Mouse (Mus musculus) MEL (cell line): ENCODE data around the gene Ffar3. TPM values are rescaled to one million over a fixed set of nuclear protein-coding genes. Genes with fewer than 3 reads are reported as not detected.

Source experiments
- DNase-seq: peaks from one replicate; pipeline ENCODE4 v3.0.0; 2011; ENCODE audit warnings: low read depth, low spot score
- H3K27ac ChIP-seq: 2 replicates; pipeline ENCODE4 v1.5.1; 2012; ENCODE audit warnings: low read depth, mild to moderate bottlenecking, control low read depth, low read length, moderate library complexity; ENCODE audit not compliant: control insufficient read depth
- H3K27me3 ChIP-seq, 2 experiments: fragments of 150-350 bp in 1 of 2; sonication (generic) in 1 of 2; 2 replicates each; pipeline ENCODE4 v1.6.1; 2012; ENCODE audit warnings: low read length in 2 of 2, mild to moderate bottlenecking in 2 of 2, improper control_type of control experiment in 1 of 2, moderate library complexity in 1 of 2; ENCODE audit not compliant: insufficient read depth in 2 of 2, control insufficient read depth in 1 of 2
- H3K36me3 ChIP-seq, 2 experiments: 2 replicates each; pipeline ENCODE4 v1.6.1; 2012 to 2014; ENCODE audit warnings: low read length in 2 of 2, improper control_type of control experiment in 1 of 2, inconsistent platforms in 1 of 2, mild to moderate bottlenecking in 1 of 2; ENCODE audit not compliant: insufficient read depth in 2 of 2, control insufficient read depth in 1 of 2
- H3K4me1 ChIP-seq, 2 experiments: fragments of 150-350 bp in 1 of 2; sonication (generic) in 1 of 2; 2 replicates each; pipeline ENCODE4 v1.6.1; 2012; ENCODE audit warnings: low read length in 2 of 2, improper control_type of control experiment in 1 of 2, mild to moderate bottlenecking in 1 of 2; ENCODE audit not compliant: insufficient read depth in 2 of 2, control insufficient read depth in 1 of 2
- H3K4me3 ChIP-seq, 2 experiments: fragments of 150-350 bp in 1 of 2; sonication (generic) in 1 of 2; 2 replicates each; pipeline ENCODE4 v1.5.1; 2012; ENCODE audit warnings: low read depth in 2 of 2, low read length in 2 of 2, mild to moderate bottlenecking in 2 of 2, moderate library complexity in 2 of 2, control low read depth in 1 of 2, improper control_type of control experiment in 1 of 2; ENCODE audit not compliant: control insufficient read depth in 1 of 2, insufficient read depth in 1 of 2
- H3K79me2 ChIP-seq: 2 replicates; pipeline ENCODE4 v1.6.1; 2012; ENCODE audit warnings: mild to moderate bottlenecking, low read length, moderate library complexity; ENCODE audit not compliant: control insufficient read depth, poor library complexity, insufficient read depth
- H3K9ac ChIP-seq: 2 replicates; pipeline ENCODE4 v1.6.1; 2012; ENCODE audit warnings: low read depth, mild to moderate bottlenecking, control low read depth, low read length, moderate library complexity; ENCODE audit not compliant: control insufficient read depth, poor library complexity, severe bottlenecking
- H3K9me3 ChIP-seq: fragments of 150-350 bp; sonication (generic); replicated peaks from 2 replicates; pipeline ENCODE4 v1.6.1; 2012; ENCODE audit warnings: mild to moderate bottlenecking, low read length, improper control_type of control experiment, moderate library complexity; ENCODE audit not compliant: insufficient read depth
- CHD1 ChIP-seq: IDR thresholded peaks from 2 replicates; pipeline ENCODE4 v1.6.1; 2012; ENCODE audit warnings: low read depth, mild to moderate bottlenecking, inconsistent platforms, low read length, improper control_type of control experiment
- CHD2 ChIP-seq: IDR thresholded peaks from 2 replicates; pipeline ENCODE4 v1.6.1; 2011; ENCODE audit warnings: low read length, improper control_type of control experiment
- CTCF ChIP-seq, 3 experiments: IDR thresholded peaks in 2 of 3; conservative IDR thresholded peaks in 1 of 3; 2 replicates each; pipeline ENCODE4 v1.5.1; 2011 to 2012; ENCODE audit warnings: low read length in 3 of 3, low read depth in 2 of 3, mild to moderate bottlenecking in 2 of 3, improper control_type of control experiment in 1 of 3, inconsistent platforms in 1 of 3, mixed read lengths in 1 of 3, moderate library complexity in 1 of 3; ENCODE audit not compliant: control insufficient read depth in 1 of 3, insufficient read depth in 1 of 3, poor library complexity in 1 of 3, severe bottlenecking in 1 of 3
- ETS1 ChIP-seq: IDR thresholded peaks from 2 replicates; pipeline ENCODE4 v1.6.1; 2012; ENCODE audit warnings: low read depth, mild to moderate bottlenecking, inconsistent platforms, low read length, improper control_type of control experiment, moderate library complexity
- GABPA ChIP-seq: IDR thresholded peaks from 2 replicates; pipeline ENCODE4 v1.6.1; 2012; ENCODE audit warnings: low read depth, mild to moderate bottlenecking, inconsistent platforms, low read length, improper control_type of control experiment, moderate library complexity
- KAT2A ChIP-seq: conservative IDR thresholded peaks from 2 replicates; pipeline ENCODE4 v1.6.1; 2012; ENCODE audit warnings: low read depth, low read length, improper control_type of control experiment, inconsistent platforms
- MAZ ChIP-seq: IDR thresholded peaks from 2 replicates; pipeline ENCODE4 v1.6.1; 2012; ENCODE audit warnings: low read depth, mild to moderate bottlenecking, inconsistent platforms, low read length, improper control_type of control experiment
- MEF2A ChIP-seq: IDR thresholded peaks from 2 replicates; pipeline ENCODE4 v1.6.1; 2014; ENCODE audit warnings: low read depth, mild to moderate bottlenecking, inconsistent platforms, low read length, improper control_type of control experiment; ENCODE audit not compliant: poor library complexity, insufficient replicate concordance, severe bottlenecking; ENCODE audit errors: extremely low read depth
- MXI1 ChIP-seq: IDR thresholded peaks from 2 replicates; pipeline ENCODE4 v1.6.1; 2011; ENCODE audit warnings: mild to moderate bottlenecking, low read depth, low read length, improper control_type of control experiment
- RAD21 ChIP-seq: IDR thresholded peaks from 2 replicates; pipeline ENCODE4 v1.6.1; 2011; ENCODE audit warnings: mild to moderate bottlenecking, low read depth, low read length, improper control_type of control experiment
- RCOR1 ChIP-seq: IDR thresholded peaks from 2 replicates; pipeline ENCODE4 v1.6.1; 2012; ENCODE audit warnings: low read depth, mild to moderate bottlenecking, inconsistent platforms, low read length, improper control_type of control experiment
- SIN3A ChIP-seq: IDR thresholded peaks from 2 replicates; pipeline ENCODE4 v1.6.1; 2012; ENCODE audit warnings: low read length, improper control_type of control experiment, inconsistent platforms
- SMC3 ChIP-seq: IDR thresholded peaks from 2 replicates; pipeline ENCODE4 v1.6.1; 2011; ENCODE audit warnings: low read depth, low read length, improper control_type of control experiment
- TCF12 ChIP-seq: IDR thresholded peaks from 2 replicates; pipeline ENCODE4 v1.6.1; 2014; ENCODE audit warnings: low read depth, mild to moderate bottlenecking, inconsistent platforms, low read length, improper control_type of control experiment, moderate library complexity
- USF2 ChIP-seq, 2 experiments: IDR thresholded peaks; 2 replicates each; pipeline ENCODE4 v1.6.1; 2011 to 2012; ENCODE audit warnings: improper control_type of control experiment in 2 of 2, low read length in 2 of 2, borderline replicate concordance in 1 of 2, inconsistent platforms in 1 of 2, low read depth in 1 of 2, mild to moderate bottlenecking in 1 of 2; ENCODE audit not compliant: insufficient read depth in 1 of 2
- ZC3H11A ChIP-seq: IDR thresholded peaks from 2 replicates; pipeline ENCODE4 v1.6.1; 2012; ENCODE audit warnings: low read depth, mild to moderate bottlenecking, inconsistent platforms, low read length, improper control_type of control experiment
- ZMIZ1 ChIP-seq: IDR thresholded peaks from 2 replicates; pipeline ENCODE4 v1.6.1; 2012; ENCODE audit warnings: low read depth, mild to moderate bottlenecking, inconsistent platforms, low read length, improper control_type of control experiment, moderate library complexity
- polyA plus RNA-seq, 2 experiments: library from polyadenylated mRNA; stranded (reverse) in 1 of 2; unstranded in 1 of 2; fragments of >175 nt in 1 of 2; fragments of >200 nt in 1 of 2; gene quantifications; 2 replicates each; pipeline versions ENCODE4 v1.2.1 to v1.2.4; 2012; ENCODE audit warnings: low replicate concordance in 2 of 2, low read depth in 1 of 2; ENCODE audit not compliant: insufficient read length in 2 of 2, insufficient read depth in 1 of 2, missing spikeins in 1 of 2
- total RNA-seq: library from RNA; depleted of rRNA; stranded (reverse); fragments of 300-350 nt; gene quantifications from 2 replicates; pipeline ENCODE4 v1.2.3, GENCODE M21; 2012

Ffar3 gene
- total and polyA plus RNA-seq, 3 experiments, result not detected

DNA sequence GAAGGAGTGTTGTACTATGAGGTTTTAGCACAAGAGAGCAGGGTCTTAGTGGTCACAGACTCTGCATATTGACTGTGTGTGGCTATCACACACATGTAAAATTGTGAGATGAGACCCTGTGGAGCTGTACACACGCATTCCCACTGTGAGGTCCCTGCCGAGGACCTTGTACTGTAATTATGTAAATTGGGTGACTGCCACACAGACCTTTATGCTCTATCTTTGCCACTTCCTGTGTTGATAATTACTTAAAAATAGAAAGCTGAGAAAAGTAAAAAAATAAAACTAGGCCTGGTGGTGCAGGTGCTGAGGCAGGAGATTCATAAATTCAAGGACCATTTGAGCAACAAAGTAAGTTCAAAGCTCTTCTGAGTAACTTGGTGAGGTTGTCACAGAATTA, 34.7 kb upstream of the Ffar3 start:
- no peak overlapping the region for H3K9ac ChIP-seq
- no peak for DNase-seq
- TF ChIP-seq MAZ (no peak), MEF2A (0 out of 2 replicates have a peak, but pooled peaks have one; percentile 26)
- H3K36me3 ChIP-seq, result no peaks in the 10 kb centered on the region
- no peaks in the 10 kb centered on the region for H3K79me2 ChIP-seq
- peaks cover 2% of the 10 kb centered on the region in 2 experiments; a peak in 2 of 4 replicates for H3K27me3 ChIP-seq
- no peak overlapping the region for H3K27ac ChIP-seq
- H3K9me3 ChIP-seq, result no peaks in the 10 kb centered on the region
- no peak overlapping the region for H3K4me3 ChIP-seq
- H3K4me1 ChIP-seq, result no peaks in the 10 kb centered on the region

- no peaks in the 10 kb centered on the region for H3K4me1 ChIP-seq
- no peaks in the 10 kb centered on the region for H3K79me2 ChIP-seq
- H3K4me3 ChIP-seq, result no peak overlapping the region
- H3K27ac ChIP-seq, result no peak overlapping the region
- no peaks in the 10 kb centered on the region for H3K36me3 ChIP-seq
- H3K9me3 ChIP-seq, result no peaks in the 10 kb centered on the region
- TF ChIP-seq CTCF (IDR thresholded peaks at IDR 0.05 in 2 of 3, conservative IDR thresholded peaks at IDR 0.05 in 1 of 3; ENCODE audit: control insufficient read depth in 1 of 3, insufficient read depth in 1 of 3, low read depth in 2 of 3, low read length in 3 of 3, poor library complexity in 1 of 3, severe bottlenecking in 1 of 3), result no peak
- no peak overlapping the region for H3K9ac ChIP-seq
- H3K27me3 ChIP-seq, result peaks cover 2 to 3% of the 10 kb centered on the region in 2 experiments; a peak in 3 of 4 replicates
- DNase-seq, result no peak
Observed at GRCm38 (mm10) chr7:30888786-30889185, 32.8 kb upstream of the Ffar3 start.

- Histone ChIP-seq H3K4me1 (no peaks in the 10 kb centered on the region), H3K9ac (no peak overlapping the region), H3K9me3 (no peaks in the 10 kb centered on the region), H3K27ac (no peak overlapping the region), H3K36me3 (no peaks in the 10 kb centered on the region), H3K4me3 (no peak overlapping the region), H3K27me3 (peaks cover 2 to 3% of the 10 kb centered on the region in 2 experiments; a peak in 2 of 4 replicates), H3K79me2 (no peaks in the 10 kb centered on the region)
- no peak for TF ChIP-seq ETS1
- TF ChIP-seq CHD2, result no peak
- DNase-seq, result no peak
Observed at GRCm38 (mm10) chr7:30887568-30888188, 31.7 kb upstream of the Ffar3 start.

DNA sequence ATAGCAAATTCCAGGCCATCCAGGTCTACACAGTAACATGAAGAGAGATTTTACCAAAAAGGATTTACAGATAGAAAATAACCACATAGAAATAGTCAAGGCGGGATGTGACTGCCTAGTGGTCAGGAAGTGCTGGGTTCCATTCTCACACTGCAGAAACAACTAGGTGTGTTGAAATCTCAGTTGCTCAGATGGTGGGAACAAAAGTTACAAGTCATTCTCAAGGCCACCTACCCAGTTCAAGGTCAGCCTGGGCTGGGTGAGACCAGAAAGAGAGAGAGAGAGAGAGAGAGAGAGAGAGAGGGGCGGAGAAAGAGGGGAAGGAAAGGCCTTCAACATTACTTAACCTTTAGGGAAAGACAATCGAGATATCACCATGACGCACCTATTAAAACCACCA, 30.9 kb upstream of the Ffar3 start:
- H3K9ac ChIP-seq, result no peak overlapping the region
- H3K4me1 ChIP-seq, result no peaks in the 10 kb centered on the region
- TF ChIP-seq RCOR1, result no peak
- TF ChIP-seq CHD1, result no peak
- no peak for TF ChIP-seq RAD21
- TF ChIP-seq ZMIZ1, result no peak
- no peak for TF ChIP-seq USF2 (IDR thresholded peaks at IDR 0.05; ENCODE audit: borderline replicate concordance in 1 of 2, insufficient read depth in 1 of 2, low read depth in 1 of 2, low read length in 2 of 2)
- no peak for TF ChIP-seq MEF2A
- no peak for TF ChIP-seq SIN3A
- TF ChIP-seq CTCF (IDR thresholded peaks at IDR 0.05 in 2 of 3, conservative IDR thresholded peaks at IDR 0.05 in 1 of 3; ENCODE audit: control insufficient read depth in 1 of 3, insufficient read depth in 1 of 3, low read depth in 2 of 3, low read length in 3 of 3, poor library complexity in 1 of 3, severe bottlenecking in 1 of 3), result no peak
- TF ChIP-seq TCF12, result no peak
- TF ChIP-seq KAT2A, result no peak
- no peak for TF ChIP-seq ZC3H11A
- TF ChIP-seq SMC3, result no peak
- no peak for TF ChIP-seq GABPA
- TF ChIP-seq MXI1, result no peak
- no peak overlapping the region for H3K27ac ChIP-seq
- no peak for DNase-seq
- peaks cover 2 to 3% of the 10 kb centered on the region in 2 experiments; a peak in 2 of 4 replicates for H3K27me3 ChIP-seq
- no peaks in the 10 kb centered on the region for H3K9me3 ChIP-seq
- no peaks in the 10 kb centered on the region for H3K79me2 ChIP-seq
- no peak overlapping the region for H3K4me3 ChIP-seq
- H3K36me3 ChIP-seq, result no peaks in the 10 kb centered on the region
